Mouse (Mus musculus): ENCODE measurements at regions not wholly inside any gene's neighbourhood (a gene's known extent, or its start where the extent isn't known, plus 50 kb on each side); places are given as distances from the start of the nearest gene placed in this dataset.

DNA sequence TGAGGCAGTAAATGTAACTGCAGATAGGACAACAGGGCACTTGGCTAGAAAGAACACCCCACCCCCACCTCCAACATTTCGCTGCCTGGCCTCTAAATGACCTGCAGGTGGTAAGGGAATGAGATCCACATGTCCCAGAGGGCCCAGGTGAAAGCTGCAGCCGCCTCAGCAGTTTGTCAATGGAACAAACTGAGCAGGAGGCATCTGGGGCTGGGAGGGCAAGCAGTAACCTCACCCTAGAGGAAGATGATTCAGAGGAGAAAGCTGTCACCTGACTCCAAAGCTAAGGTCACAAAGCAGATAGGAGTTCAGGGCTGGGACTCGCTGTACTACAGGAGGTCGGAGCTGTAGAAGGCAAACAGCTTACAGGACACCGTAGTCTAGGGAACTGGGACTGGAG, 955.7 kb downstream of the Synb start:
- no peak overlapping the region for H3K4me3 ChIP-seq (ENCODE audit: insufficient read depth, low read depth, low read length)
- WGBS = 32% methylated on average over 5 of the region's 5 CpGs
- H3K4me1 ChIP-seq (ENCODE audit: control insufficient read depth, insufficient read depth, low read length) = no peaks in the 10 kb centered on the region
- no peak overlapping the region for H3K27ac ChIP-seq (ENCODE audit: insufficient read depth, low read depth, low read length)
- H3K27me3 ChIP-seq (replicated peaks; ENCODE audit: control insufficient read depth, insufficient read depth, low read length) = no peaks in the 10 kb centered on the region
- DNase-seq = peak; percentile 21
- H3K36me3 ChIP-seq (ENCODE audit: control insufficient read depth, insufficient read depth, low read length) = no peaks in the 10 kb centered on the region
- TF ChIP-seq CTCF (conservative IDR thresholded peaks at IDR 0.05; ENCODE audit: insufficient read depth, insufficient read length, low read depth, low read length) (no peak), POLR2A (IDR thresholded peaks at IDR 0.05; ENCODE audit: low read depth, low read length) (no peak)

- WGBS = 43% methylated on average over 1 of the region's 1 CpGs
- H3K4me1 ChIP-seq (ENCODE audit: control insufficient read depth, insufficient read depth, low read length) = peaks cover 10% of the 10 kb centered on the region; the same call in 1 of the 2 replicates
- no peak overlapping the region for H3K27ac ChIP-seq (ENCODE audit: insufficient read depth, low read depth, low read length)
- peak; percentile 72 for DNase-seq
- TF ChIP-seq POLR2A (IDR thresholded peaks at IDR 0.05; ENCODE audit: low read depth, low read length) (no peak), CTCF (conservative IDR thresholded peaks at IDR 0.05; ENCODE audit: insufficient read depth, insufficient read length, low read depth, low read length) (no peak)
- H3K4me3 ChIP-seq (ENCODE audit: insufficient read depth, low read depth, low read length) = no peak overlapping the region
- no peaks in the 10 kb centered on the region; the same call in 1 of the 2 replicates for H3K27me3 ChIP-seq (replicated peaks; ENCODE audit: control insufficient read depth, insufficient read depth, low read length)
- no peaks in the 10 kb centered on the region for H3K36me3 ChIP-seq (ENCODE audit: control insufficient read depth, insufficient read depth, low read length)
Measured at GRCm38 (mm10) chr14:68325061-68325460, 969.0 kb downstream of the Synb start.

GRCm38 (mm10) chr14:68323008-68323407, 971.1 kb downstream of the Synb start:
- H3K27ac ChIP-seq (ENCODE audit: insufficient read depth, low read depth, low read length) = peak overlapping the region; percentile 84; the same call in 1 of the 2 replicates
- TF ChIP-seq POLR2A (IDR thresholded peaks at IDR 0.05; ENCODE audit: low read depth, low read length) = no peak
- TF ChIP-seq CTCF (conservative IDR thresholded peaks at IDR 0.05; ENCODE audit: insufficient read depth, insufficient read length, low read depth, low read length) = no peak
- peaks cover 10% of the 10 kb centered on the region; the same call in 1 of the 2 replicates for H3K4me1 ChIP-seq (ENCODE audit: control insufficient read depth, insufficient read depth, low read length)
- no peak overlapping the region for H3K4me3 ChIP-seq (ENCODE audit: insufficient read depth, low read depth, low read length)
- WGBS = 21% methylated on average over 6 of the region's 6 CpGs
- H3K36me3 ChIP-seq (ENCODE audit: control insufficient read depth, insufficient read depth, low read length) = no peaks in the 10 kb centered on the region
- no peaks in the 10 kb centered on the region; the same call in 1 of the 2 replicates for H3K27me3 ChIP-seq (replicated peaks; ENCODE audit: control insufficient read depth, insufficient read depth, low read length)
- DNase-seq = peak; percentile 88

- Histone ChIP-seq H3K4me1 (ENCODE audit: control insufficient read depth, insufficient read depth, low read length) (no peaks in the 10 kb centered on the region), H3K27me3 (replicated peaks; ENCODE audit: control insufficient read depth, insufficient read depth, low read length) (no peaks in the 10 kb centered on the region), H3K36me3 (ENCODE audit: control insufficient read depth, insufficient read depth, low read length) (no peaks in the 10 kb centered on the region), H3K4me3 (ENCODE audit: insufficient read depth, low read depth, low read length) (no peak overlapping the region), H3K27ac (ENCODE audit: insufficient read depth, low read depth, low read length) (no peak overlapping the region)
- TF ChIP-seq CTCF (conservative IDR thresholded peaks at IDR 0.05; ENCODE audit: insufficient read depth, insufficient read length, low read depth, low read length) (no peak), POLR2A (IDR thresholded peaks at IDR 0.05; ENCODE audit: low read depth, low read length) (no peak)
- no peak for DNase-seq
- WGBS = 91% methylated on average over 2 of the region's 2 CpGs
Measured at GRCm38 (mm10) chr14:68307973-68308660, 986.0 kb downstream of the Synb start.

DNA sequence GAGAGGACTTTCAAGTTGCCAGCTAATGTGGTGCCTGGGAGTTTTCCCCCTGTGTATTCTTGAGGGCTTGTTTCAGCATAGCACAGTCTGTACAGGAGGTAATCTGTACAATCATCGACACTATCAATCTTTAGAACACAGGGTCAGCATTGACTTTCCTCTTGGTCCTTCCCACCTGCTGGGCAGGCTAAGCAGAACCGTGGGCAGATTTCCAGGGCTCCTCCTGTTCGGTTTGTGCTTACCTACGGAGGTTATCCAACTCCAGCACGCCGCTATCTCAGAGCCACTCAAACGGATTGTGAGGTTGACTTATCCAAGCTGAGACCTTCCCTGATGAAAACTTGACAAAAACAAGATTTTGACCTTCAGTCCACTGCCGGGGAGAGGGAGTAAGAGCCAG, 988.9 kb downstream of the Synb start:
- Histone ChIP-seq H3K4me3 (ENCODE audit: insufficient read depth, low read depth, low read length) (no peak overlapping the region), H3K27ac (ENCODE audit: insufficient read depth, low read depth, low read length) (no peak overlapping the region), H3K4me1 (ENCODE audit: control insufficient read depth, insufficient read depth, low read length) (no peaks in the 10 kb centered on the region), H3K36me3 (ENCODE audit: control insufficient read depth, insufficient read depth, low read length) (no peaks in the 10 kb centered on the region), H3K27me3 (replicated peaks; ENCODE audit: control insufficient read depth, insufficient read depth, low read length) (no peaks in the 10 kb centered on the region)
- 75% methylated on average over 8 of the region's 8 CpGs for WGBS
- TF ChIP-seq POLR2A (IDR thresholded peaks at IDR 0.05; ENCODE audit: low read depth, low read length) (no peak), CTCF (conservative IDR thresholded peaks at IDR 0.05; ENCODE audit: insufficient read depth, insufficient read length, low read depth, low read length) (no peak)
- no peak for DNase-seq

- Histone ChIP-seq H3K4me1 (ENCODE audit: control insufficient read depth, insufficient read depth, low read length) (no peaks in the 10 kb centered on the region), H3K4me3 (ENCODE audit: insufficient read depth, low read depth, low read length) (no peak overlapping the region), H3K27me3 (replicated peaks; ENCODE audit: control insufficient read depth, insufficient read depth, low read length) (no peaks in the 10 kb centered on the region), H3K27ac (ENCODE audit: insufficient read depth, low read depth, low read length) (no peak overlapping the region), H3K36me3 (ENCODE audit: control insufficient read depth, insufficient read depth, low read length) (no peaks in the 10 kb centered on the region)
- WGBS = 53% methylated on average over 4 of the region's 4 CpGs
- no peak for TF ChIP-seq POLR2A (IDR thresholded peaks at IDR 0.05; ENCODE audit: low read depth, low read length)
- TF ChIP-seq CTCF (conservative IDR thresholded peaks at IDR 0.05; ENCODE audit: insufficient read depth, insufficient read length, low read depth, low read length) = no peak
- DNase-seq = no peak
Measured at GRCm38 (mm10) chr14:68301710-68302109, 992.4 kb downstream of the Synb start.

- H3K36me3 ChIP-seq (ENCODE audit: control insufficient read depth, insufficient read depth, low read length) = no peaks in the 10 kb centered on the region
- no peak for DNase-seq
- no peak overlapping the region for H3K27ac ChIP-seq (ENCODE audit: insufficient read depth, low read depth, low read length)
- TF ChIP-seq CTCF (conservative IDR thresholded peaks at IDR 0.05; ENCODE audit: insufficient read depth, insufficient read length, low read depth, low read length) (no peak), POLR2A (IDR thresholded peaks at IDR 0.05; ENCODE audit: low read depth, low read length) (no peak)
- 73% methylated on average over 3 of the region's 3 CpGs for whole genome bisulfite sequencing
- no peaks in the 10 kb centered on the region for H3K27me3 ChIP-seq (replicated peaks; ENCODE audit: control insufficient read depth, insufficient read depth, low read length)
- no peak overlapping the region for H3K4me3 ChIP-seq (ENCODE audit: insufficient read depth, low read depth, low read length)
- no peaks in the 10 kb centered on the region; the same call in 1 of the 2 replicates for H3K4me1 ChIP-seq (ENCODE audit: control insufficient read depth, insufficient read depth, low read length)
Measured at GRCm38 (mm10) chr14:68285546-68285945, 1008.6 kb downstream of the Synb start.
